Mouse (Mus musculus): ENCODE data around the gene Ceacam11. TPM values are rescaled to one million over a fixed set of nuclear protein-coding genes. Genes with fewer than 3 reads are reported as not detected.
"Not testable (repeated sequence)": the region's sequence is repeated elsewhere in the genome, so short reads cannot be mapped to it uniquely, and the experiment has no call there.

The Ceacam11 gene
- not detected for total RNA-seq (2021)

DNA sequence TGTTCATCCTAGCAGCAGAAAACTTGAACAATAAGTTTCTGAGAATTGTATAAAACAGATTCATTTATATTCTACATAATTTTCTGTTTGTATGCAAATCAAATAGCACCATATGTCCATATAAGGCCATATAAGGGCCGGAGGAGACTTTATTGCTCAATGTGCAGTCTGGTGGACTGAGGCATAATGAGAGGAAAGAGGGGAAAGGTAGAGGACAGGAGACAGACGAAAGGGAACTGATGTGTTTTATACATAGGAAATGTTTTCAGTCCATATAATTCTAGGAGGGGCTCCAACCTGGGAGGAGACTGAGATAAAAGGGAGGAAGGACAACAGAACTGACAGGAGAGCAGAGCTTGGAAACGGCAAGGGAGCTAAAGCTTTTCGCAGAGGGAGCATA lies at the start of gene Ceacam11:
TSS of gene Ceacam11 (plus strand) at position 301 of the 400 bp plus-strand sequence.
- intact Hi-C loops (cut with DNase I), result no loop called here
- no peak for DNase-seq (ENCODE audit: low spot score)

DNA sequence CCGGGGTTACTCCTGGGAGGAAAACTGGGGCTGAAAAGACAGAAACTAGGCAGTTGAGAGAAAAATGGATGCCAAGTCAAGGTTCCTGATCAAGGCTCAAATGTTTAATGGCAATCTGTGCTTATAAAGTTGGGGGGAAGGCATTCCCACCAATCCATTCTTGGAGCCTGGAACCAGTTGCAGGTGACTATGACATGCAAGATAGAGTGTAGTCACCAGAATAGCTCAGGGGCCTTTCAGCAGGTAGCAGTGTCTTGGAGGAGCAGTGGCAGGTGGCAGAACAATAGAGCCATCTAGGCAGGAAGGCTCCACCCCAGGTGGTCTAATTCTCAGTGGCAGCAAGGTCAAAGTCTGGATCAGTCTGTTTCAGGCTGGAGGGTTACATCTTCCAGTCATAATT lies 29.2 kb downstream of the Ceacam11 start:
- DNase-seq (ENCODE audit: low spot score); intact Hi-C loops (cut with DNase I): not testable (repeated sequence)

DNA sequence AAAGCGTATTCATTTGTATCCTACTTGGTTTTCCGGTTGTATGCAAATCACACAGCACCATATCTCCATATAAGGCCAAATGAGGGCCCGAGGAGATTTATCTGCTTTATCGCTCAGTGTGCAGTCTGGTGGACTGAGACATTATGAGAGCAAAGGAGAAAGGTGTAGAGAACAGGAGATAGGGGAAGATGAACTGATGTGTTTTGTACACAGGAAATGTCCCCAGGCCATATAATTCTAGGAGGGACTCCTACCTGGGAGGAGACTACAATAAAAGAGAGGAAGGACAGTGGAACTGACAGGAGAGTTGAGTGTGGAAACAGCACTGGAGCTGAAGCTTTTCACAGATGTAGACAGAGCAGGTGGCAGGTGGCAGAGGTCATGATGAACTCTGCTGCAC lies 37.7 kb downstream of the Ceacam11 start, which contains the start of gene Ceacam13:
TSS of gene Ceacam13 (plus strand) at position 301 of the 400 bp plus-strand sequence.
- DNase-seq (ENCODE audit: low spot score), result no peak
- intact Hi-C loops (cut with DNase I), result no loop called here

Small RNA genes lying within 50 kb of the gene (microRNA-seq; reads per million reads assigned to microRNA genes)
- not detected for gene Gm22414

Other genes with a start within 250 kb of the Ceacam11 start
- not detected for gene Ceacam14, start 159.5 kb upstream of the Ceacam11 start, total RNA-seq (2021)
- gene Gm5155, start 100.4 kb upstream of the Ceacam11 start, total RNA-seq (2021), result not detected
- not detected for gene Ceacam13, start 37.8 kb downstream of the Ceacam11 start, total RNA-seq (2021)
- not detected for gene Ceacam12, start 93.8 kb downstream of the Ceacam11 start, total RNA-seq (2021)
- gene Igfl3, start 204.4 kb downstream of the Ceacam11 start, total RNA-seq (2021), result not detected